Mouse (Mus musculus) kidney, adult 2 months (tissue): ENCODE results near the gene Galnt2. TPM values are rescaled to one million over a fixed set of nuclear protein-coding genes. Genes with fewer than 3 reads are reported as not detected.
A peak's percentile ranks its signal among the peaks of the same experiment; 100 is the strongest.

Source experiments
- DNase-seq: peaks from one replicate; pipeline ENCODE4 v3.0.0; 2021
- H3K27ac ChIP-seq: fragments of 200-500 bp; 2 replicates; pipeline ENCODE4 v1.5.1; 2012; ENCODE audit warnings: low read depth, low read length, control low read depth, inconsistent platforms; ENCODE audit not compliant: insufficient read depth
- H3K27me3 ChIP-seq: fragments of 200-500 bp; replicated peaks from 2 replicates; pipeline ENCODE4 v1.6.1; 2012; ENCODE audit warnings: mild to moderate bottlenecking, moderate library complexity, low read length, inconsistent platforms; ENCODE audit not compliant: control insufficient read depth, insufficient read depth
- H3K36me3 ChIP-seq: fragments of 200-500 bp; 2 replicates; pipeline ENCODE4 v1.6.1; 2012; ENCODE audit warnings: mild to moderate bottlenecking, moderate library complexity, low read length, inconsistent platforms; ENCODE audit not compliant: control insufficient read depth, insufficient read depth
- H3K4me1 ChIP-seq: fragments of 200-500 bp; 2 replicates; pipeline ENCODE4 v1.6.1; 2011; ENCODE audit warnings: low read length; ENCODE audit not compliant: control insufficient read depth, insufficient read depth
- H3K4me3 ChIP-seq: fragments of 200-500 bp; 2 replicates; pipeline ENCODE4 v1.5.1; 2011; ENCODE audit warnings: mild to moderate bottlenecking, low read depth, low read length, control low read depth; ENCODE audit not compliant: insufficient read depth
- CTCF ChIP-seq: fragments of 200-500 bp; conservative IDR thresholded peaks from 2 replicates; pipeline ENCODE4 v1.5.1; 2011; ENCODE audit warnings: low read depth, mild to moderate bottlenecking, control low read depth, low read length, moderate library complexity, mixed read lengths; ENCODE audit not compliant: insufficient read depth, insufficient read length
- POLR2A ChIP-seq: fragments of 200-500 bp; IDR thresholded peaks from one replicate; pipeline ENCODE4 v1.6.1; 2011; ENCODE audit warnings: low read depth, low read length, control low read depth
- WGBS: fragments of 180-500 bp; shearing (Covaris S2); methylation state at CpG from one replicate; pipeline ENCODE4 v1.1.7; 2018; 5-methylcytosine and 5-hydroxymethylcytosine counted together
- polyA plus RNA-seq: library from polyadenylated mRNA; depleted of rRNA; stranded (reverse); fragments of >200 nt; gene quantifications from 2 replicates; pipeline ENCODE4 v1.2.3, GENCODE M21; 2012

The Galnt2 gene
- polyA plus RNA-seq, 1 experiment, result 17.0 TPM

GRCm38 (mm10) chr8:124202895-124203294 is 28.3 kb upstream of the Galnt2 start:
- TF ChIP-seq POLR2A (no peak), CTCF (no peak)
- DNase-seq, result peak; percentile 5
- no peaks in the 10 kb centered on the region for H3K4me1 ChIP-seq
- H3K36me3 ChIP-seq, result no peaks in the 10 kb centered on the region
- no peak overlapping the region for H3K27ac ChIP-seq
- 72% methylated on average over 5 of the region's 5 CpGs for WGBS
- H3K27me3 ChIP-seq, result no peaks in the 10 kb centered on the region
- no peak overlapping the region for H3K4me3 ChIP-seq

- no peak overlapping the region for H3K4me3 ChIP-seq
- no peaks in the 10 kb centered on the region for H3K36me3 ChIP-seq
- no peaks in the 10 kb centered on the region for H3K27me3 ChIP-seq
- 92% methylated on average over 13 of the region's 13 CpGs for WGBS
- no peak overlapping the region for H3K27ac ChIP-seq
- DNase-seq, result no peak
- no peak for TF ChIP-seq POLR2A
- TF ChIP-seq CTCF, result no peak
- no peaks in the 10 kb centered on the region for H3K4me1 ChIP-seq
Measured at GRCm38 (mm10) chr8:124204001-124204601, 27.1 kb upstream of the Galnt2 start.

GRCm38 (mm10) chr8:124212148-124212547 is 19.0 kb upstream of the Galnt2 start:
- H3K27ac ChIP-seq, result no peak overlapping the region
- no peak for DNase-seq
- no peak overlapping the region for H3K4me3 ChIP-seq
- TF ChIP-seq POLR2A, result no peak
- H3K27me3 ChIP-seq, result no peaks in the 10 kb centered on the region
- 76% methylated on average over 2 of the region's 2 CpGs for WGBS
- no peaks in the 10 kb centered on the region for H3K4me1 ChIP-seq
- no peaks in the 10 kb centered on the region for H3K36me3 ChIP-seq

- Histone ChIP-seq H3K4me3 (no peak overlapping the region), H3K27me3 (no peaks in the 10 kb centered on the region), H3K36me3 (no peaks in the 10 kb centered on the region), H3K4me1 (no peaks in the 10 kb centered on the region), H3K27ac (no peak overlapping the region)
- DNase-seq, result no peak
- TF ChIP-seq POLR2A (no peak), CTCF (no peak)
Measured at GRCm38 (mm10) chr8:124216951-124217350, 14.2 kb upstream of the Galnt2 start.

GRCm38 (mm10) chr8:124229883-124230282 is 1.3 kb upstream of the Galnt2 start:
- Histone ChIP-seq H3K27ac (no peak overlapping the region), H3K27me3 (no peaks in the 10 kb centered on the region), H3K4me3 (no peak overlapping the region), H3K4me1 (peaks cover 12% of the 10 kb centered on the region), H3K36me3 (no peaks in the 10 kb centered on the region)
- no peak for DNase-seq
- 73% methylated on average over 2 of the region's 2 CpGs for WGBS
- TF ChIP-seq POLR2A (no peak), CTCF (no peak)

GRCm38 (mm10) chr8:124230496-124231175 is 555 bp upstream of the Galnt2 start:
- WGBS, result 36% methylated on average over 8 of the region's 8 CpGs
- no peak for TF ChIP-seq CTCF
- peak overlapping the region; percentile 33; the same call in 1 of the 2 replicates for H3K27ac ChIP-seq

GRCm38 (mm10) chr8:124231485-124232279 is 491 bp downstream of the Galnt2 start:
- TF ChIP-seq POLR2A, result no peak
- TF ChIP-seq CTCF, result no peak
- WGBS, result 1% methylated on average over 79 of the region's 83 CpGs
- Histone ChIP-seq H3K27ac (0 out of 2 replicates have a peak overlapping the region, but pooled peaks have one; percentile 19), H3K4me1 (peaks cover 13% of the 10 kb centered on the region), H3K4me3 (peak overlapping the region; percentile 91), H3K27me3 (no peaks in the 10 kb centered on the region), H3K36me3 (no peaks in the 10 kb centered on the region)
- DNase-seq, result peak; percentile 31

More at GRCm38 (mm10) chr8:124230496-124231175, 555 bp upstream of the Galnt2 start:
- Histone ChIP-seq H3K36me3 (no peaks in the 10 kb centered on the region), H3K4me1 (peaks cover 12% of the 10 kb centered on the region), H3K27me3 (no peaks in the 10 kb centered on the region), H3K4me3 (peak overlapping the region; percentile 24)
- no peak for DNase-seq
